Mouse (Mus musculus): Measurements from ENCODE around the gene Gm10337.

- no peak for TF ChIP-seq POLR2A (IDR thresholded peaks at IDR 0.05; ENCODE audit: insufficient read length, low read depth)
- no peak for TF ChIP-seq CEBPB (IDR thresholded peaks at IDR 0.05; ENCODE audit: insufficient read depth, poor library complexity, severe bottlenecking)
- no peak for TF ChIP-seq MYOG (IDR thresholded peaks at IDR 0.05; ENCODE audit: control insufficient read depth in 1 of 3, insufficient read depth in 1 of 3, insufficient read length in 2 of 3, low read depth in 2 of 3)
- TF ChIP-seq USF1 (IDR thresholded peaks at IDR 0.05; ENCODE audit: low read depth), result no peak
- TF ChIP-seq MAX (IDR thresholded peaks at IDR 0.05; ENCODE audit: low read depth), result no peak
- TF ChIP-seq TCF12 (IDR thresholded peaks at IDR 0.05; ENCODE audit: insufficient read depth, poor library complexity, severe bottlenecking), result no peak
- TF ChIP-seq POLR2AphosphoS2 (IDR thresholded peaks at IDR 0.05; ENCODE audit: insufficient read length, low read depth), result no peak
- no peak for TF ChIP-seq MYOD1 (IDR thresholded peaks at IDR 0.05; ENCODE audit: control insufficient read depth in 1 of 3, insufficient read length in 2 of 3, low read depth in 2 of 3)
- no peak for TF ChIP-seq REST (IDR thresholded peaks at IDR 0.05; ENCODE audit: insufficient read depth, insufficient read length)
- TF ChIP-seq SRF (IDR thresholded peaks at IDR 0.05; ENCODE audit: control insufficient read depth, insufficient read length, low read depth), result no peak
- TF ChIP-seq E2F4 (IDR thresholded peaks at IDR 0.05; ENCODE audit: insufficient read depth), result no peak
These were observed 47.5 kb upstream of the Gm10337 start for GRCm38 (mm10) chr15:102455993-102456392.
